Mouse (Mus musculus): ENCODE measurements around the gene Arl8a. TPM values are rescaled to one million over a fixed set of nuclear protein-coding genes. Genes with fewer than 3 reads are reported as not detected.

The Arl8a gene
- total and polyA plus RNA-seq, 2 experiments from 2014 or later, result 384 to 399 TPM

GRCm38 (mm10) chr1:135148996-135149395, 2.4 kb downstream of the Arl8a start:
- H3K27ac ChIP-seq (ENCODE audit: low read depth, low read length), result peak overlapping the region; percentile 96; the same call in 1 of the 2 replicates
- H3K4me2 ChIP-seq (ENCODE audit: low read depth, low read length, poor library complexity, severe bottlenecking), result peak overlapping the region; percentile 91
- H3K4me1 ChIP-seq (ENCODE audit: insufficient read depth, low read length), result peaks cover 20% of the 10 kb centered on the region
- H3K4me3 ChIP-seq (ENCODE audit: low read depth, low read length), result peak overlapping the region; percentile 78
- H3K9me3 ChIP-seq (ENCODE audit: low read length), result no peaks in the 10 kb centered on the region
- DNase-seq (ENCODE audit: low spot score) (peak; percentile 80), ATAC-seq (ENCODE audit: low FRiP score) (no peak)
- H3K27me3 ChIP-seq (ENCODE audit: insufficient read depth, low read length), result no peaks in the 10 kb centered on the region
- peaks cover 8% of the 10 kb centered on the region; the same call in 1 of the 2 replicates for H3K36me3 ChIP-seq (ENCODE audit: insufficient read depth, low read length)
- H3K9ac ChIP-seq (replicated peaks; ENCODE audit: low read length, poor library complexity, severe bottlenecking), result no peak overlapping the region
- 35% methylated on average over 5 of the region's 5 CpGs for WGBS
- 0 out of 2 replicates have a peak, but pooled peaks have one; percentile 5 for TF ChIP-seq CTCF (IDR thresholded peaks at IDR 0.05)

DNA sequence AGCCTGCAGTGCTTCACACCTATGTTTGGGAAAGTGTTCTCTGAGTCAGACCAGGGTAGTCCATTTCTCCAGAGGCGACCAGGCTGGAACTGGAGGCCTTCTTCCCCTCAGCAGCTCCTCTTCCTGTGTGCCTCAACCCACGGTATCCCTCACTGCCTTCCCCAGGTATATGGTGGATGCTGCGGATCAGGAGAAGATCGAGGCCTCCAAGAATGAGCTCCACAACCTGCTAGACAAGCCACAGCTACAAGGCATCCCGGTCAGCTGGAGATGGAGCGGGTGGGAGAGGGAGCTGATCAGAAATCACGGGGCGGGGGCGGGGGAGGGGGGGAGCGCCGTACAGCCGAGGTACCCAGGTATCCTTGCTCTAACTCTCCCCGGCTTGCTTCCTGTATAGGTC, 7.4 kb downstream of the Arl8a start:
- 0 out of 2 replicates have a peak overlapping the region, but pooled peaks have one; percentile 13 for H3K4me2 ChIP-seq (ENCODE audit: low read depth, low read length, poor library complexity, severe bottlenecking)
- ATAC-seq (ENCODE audit: low FRiP score) (peak; percentile 17; the same call in 1 of the 2 replicates), DNase-seq (ENCODE audit: low spot score) (no peak)
- H3K4me3 ChIP-seq (ENCODE audit: low read depth, low read length), result no peak overlapping the region
- peaks cover 26% of the 10 kb centered on the region for H3K36me3 ChIP-seq (ENCODE audit: insufficient read depth, low read length)
- H3K27me3 ChIP-seq (ENCODE audit: insufficient read depth, low read length), result no peaks in the 10 kb centered on the region
- H3K9me3 ChIP-seq (ENCODE audit: low read length), result no peaks in the 10 kb centered on the region
- 13% methylated on average over 12 of the region's 13 CpGs for WGBS
- TF ChIP-seq CTCF (IDR thresholded peaks at IDR 0.05), result no peak
- H3K27ac ChIP-seq (ENCODE audit: low read depth, low read length), result peak overlapping the region; percentile 79
- H3K4me1 ChIP-seq (ENCODE audit: insufficient read depth, low read length), result peaks cover 9% of the 10 kb centered on the region
- H3K9ac ChIP-seq (replicated peaks; ENCODE audit: low read length, poor library complexity, severe bottlenecking), result peak overlapping the region; percentile 30

GRCm38 (mm10) chr1:135154411-135154959, 7.9 kb downstream of the Arl8a start:
- peak overlapping the region; percentile 30 for H3K9ac ChIP-seq (replicated peaks; ENCODE audit: low read length, poor library complexity, severe bottlenecking)
- 0 out of 2 replicates have a peak overlapping the region, but pooled peaks have one; percentile 13 for H3K4me2 ChIP-seq (ENCODE audit: low read depth, low read length, poor library complexity, severe bottlenecking)
- TF ChIP-seq CTCF (IDR thresholded peaks at IDR 0.05), result peak; percentile 83
- H3K4me1 ChIP-seq (ENCODE audit: insufficient read depth, low read length), result peaks cover 7% of the 10 kb centered on the region
- H3K4me3 ChIP-seq (ENCODE audit: low read depth, low read length), result no peak overlapping the region
- 2% methylated on average over 14 of the region's 14 CpGs for WGBS
- ATAC-seq (ENCODE audit: low FRiP score) (peak; percentile 52), DNase-seq (ENCODE audit: low spot score) (peak; percentile 95)
- H3K36me3 ChIP-seq (ENCODE audit: insufficient read depth, low read length), result peaks cover 26% of the 10 kb centered on the region
- H3K27ac ChIP-seq (ENCODE audit: low read depth, low read length), result peak overlapping the region; percentile 79
- H3K9me3 ChIP-seq (ENCODE audit: low read length), result no peaks in the 10 kb centered on the region
- H3K27me3 ChIP-seq (ENCODE audit: insufficient read depth, low read length), result no peaks in the 10 kb centered on the region

- Histone ChIP-seq H3K9ac (replicated peaks; ENCODE audit: low read length, poor library complexity, severe bottlenecking) (no peak overlapping the region), H3K9me3 (ENCODE audit: low read length) (no peaks in the 10 kb centered on the region), H3K27me3 (ENCODE audit: insufficient read depth, low read length) (no peaks in the 10 kb centered on the region), H3K27ac (ENCODE audit: low read depth, low read length) (0 out of 2 replicates have a peak overlapping the region, but pooled peaks have one; percentile 52), H3K36me3 (ENCODE audit: insufficient read depth, low read length) (peaks cover 26% of the 10 kb centered on the region), H3K4me2 (ENCODE audit: low read depth, low read length, poor library complexity, severe bottlenecking) (no peak overlapping the region), H3K4me1 (ENCODE audit: insufficient read depth, low read length) (peaks cover 7% of the 10 kb centered on the region), H3K4me3 (ENCODE audit: low read depth, low read length) (no peak overlapping the region)
- ATAC-seq (ENCODE audit: low FRiP score) (no peak), DNase-seq (ENCODE audit: low spot score) (no peak)
- WGBS, result 81% methylated on average over 6 of the region's 6 CpGs
- TF ChIP-seq CTCF (IDR thresholded peaks at IDR 0.05), result no peak
Observed at GRCm38 (mm10) chr1:135156300-135156699, 9.7 kb downstream of the Arl8a start.

GRCm38 (mm10) chr1:135158633-135159032, 12.0 kb downstream of the Arl8a start:
- Histone ChIP-seq H3K27me3 (ENCODE audit: insufficient read depth, low read length) (no peaks in the 10 kb centered on the region), H3K36me3 (ENCODE audit: insufficient read depth, low read length) (peaks cover 17% of the 10 kb centered on the region), H3K27ac (ENCODE audit: low read depth, low read length) (peak overlapping the region; percentile 65), H3K9me3 (ENCODE audit: low read length) (no peaks in the 10 kb centered on the region), H3K4me3 (ENCODE audit: low read depth, low read length) (no peak overlapping the region), H3K4me1 (ENCODE audit: insufficient read depth, low read length) (peaks cover 3% of the 10 kb centered on the region), H3K4me2 (ENCODE audit: low read depth, low read length, poor library complexity, severe bottlenecking) (no peak overlapping the region), H3K9ac (replicated peaks; ENCODE audit: low read length, poor library complexity, severe bottlenecking) (no peak overlapping the region)
- WGBS, result 26% methylated on average over 4 of the region's 5 CpGs
- no peak for TF ChIP-seq CTCF (IDR thresholded peaks at IDR 0.05)
- peak; percentile 84 for ATAC-seq (ENCODE audit: low FRiP score)
- DNase-seq (ENCODE audit: low spot score), result peak; percentile 92

- Histone ChIP-seq H3K36me3 (ENCODE audit: insufficient read depth, low read length) (peaks cover 17% of the 10 kb centered on the region), H3K27ac (ENCODE audit: low read depth, low read length) (peak overlapping the region; percentile 77), H3K4me1 (ENCODE audit: insufficient read depth, low read length) (peaks cover under 1% of the 10 kb centered on the region), H3K27me3 (ENCODE audit: insufficient read depth, low read length) (no peaks in the 10 kb centered on the region), H3K4me3 (ENCODE audit: low read depth, low read length) (no peak overlapping the region), H3K9ac (replicated peaks; ENCODE audit: low read length, poor library complexity, severe bottlenecking) (no peak overlapping the region), H3K4me2 (ENCODE audit: low read depth, low read length, poor library complexity, severe bottlenecking) (no peak overlapping the region), H3K9me3 (ENCODE audit: low read length) (no peaks in the 10 kb centered on the region)
- DNase-seq (ENCODE audit: low spot score) (peak; percentile 85), ATAC-seq (ENCODE audit: low FRiP score) (peak; percentile 80)
- no peak for TF ChIP-seq CTCF (IDR thresholded peaks at IDR 0.05)
- WGBS, result 30% methylated on average over 7 of the region's 7 CpGs
Observed at GRCm38 (mm10) chr1:135159074-135159473, 12.4 kb downstream of the Arl8a start.

Data from midbrain, postnatal 0 days (tissue).